Mouse (Mus musculus) ovary, postnatal 14 days (tissue): Measurements from ENCODE around the gene Pabpc4.
"Not testable (repeated sequence)": the region's sequence is repeated elsewhere in the genome, so short reads cannot be mapped to it uniquely, and the experiment has no call there.

Experiments used
- DNase-seq: peaks from one replicate; pipeline ENCODE4 v3.0.0; 2022; ENCODE audit warnings: low spot score

Gene Pabpc4

DNA sequence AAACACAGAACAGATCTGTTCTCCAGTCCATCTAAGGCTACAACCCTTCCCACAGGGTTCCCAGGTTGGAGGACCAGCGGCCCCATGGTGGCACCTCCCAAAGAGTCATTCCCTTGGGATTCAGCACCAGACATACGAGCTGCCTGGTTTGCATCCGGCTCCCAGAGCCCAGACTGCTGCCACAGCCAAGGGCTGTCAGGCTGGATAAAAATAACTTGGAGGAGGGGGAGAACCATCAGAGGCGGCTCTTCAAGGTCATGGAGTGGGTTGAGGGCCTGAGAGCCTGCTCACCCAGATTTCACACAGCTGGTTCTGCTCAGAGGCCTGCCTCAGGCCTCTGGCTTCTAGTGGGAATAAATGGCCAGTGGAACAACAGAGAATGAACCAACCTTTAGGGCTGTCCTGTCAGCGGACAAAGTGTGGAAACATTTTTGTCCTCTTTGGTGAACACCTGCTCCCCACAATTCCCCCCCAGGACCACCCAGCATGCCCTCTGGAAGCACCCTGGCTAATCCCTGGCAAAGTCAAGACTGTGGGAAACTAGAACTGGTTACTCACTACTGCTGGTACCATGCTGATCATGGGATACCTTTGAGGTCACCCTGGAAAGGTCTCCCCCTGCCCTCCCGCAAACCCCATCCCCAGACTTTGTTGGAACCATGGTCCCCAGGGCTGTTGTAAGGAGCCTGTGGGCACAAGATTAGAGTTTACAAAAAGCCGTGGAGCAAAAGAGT, 14.8 kb upstream of the Pabpc4 start:
- DNase-seq, result no peak

DNA sequence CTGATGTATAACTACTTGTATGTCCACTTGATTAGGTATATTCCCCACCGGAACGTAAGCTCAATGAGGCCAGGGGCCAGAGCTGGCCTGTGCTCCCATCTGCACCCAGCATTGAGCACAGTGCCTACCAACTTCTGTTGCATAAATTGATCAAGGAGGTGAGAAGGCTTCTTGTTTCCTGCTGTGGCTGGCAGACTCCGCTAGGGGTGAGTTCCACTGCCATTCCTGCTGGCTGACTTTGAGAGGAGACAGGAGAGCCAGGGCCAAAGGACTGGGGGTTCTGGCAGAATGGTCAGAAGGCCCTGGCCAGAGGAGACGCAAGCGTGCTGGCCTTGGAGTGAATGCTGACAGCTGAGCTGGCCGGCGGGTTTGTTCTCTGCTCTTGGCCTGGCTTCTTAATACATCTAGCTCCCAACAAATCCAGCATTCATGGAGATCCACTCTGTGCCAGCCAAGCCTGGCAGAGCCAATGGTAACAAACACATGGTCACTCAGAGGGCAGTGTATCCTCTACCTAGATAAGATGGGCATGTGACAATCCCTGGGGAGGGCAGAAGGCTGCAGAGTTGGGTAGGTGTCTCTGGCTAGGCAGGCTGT, 13.1 kb upstream of the Pabpc4 start:
- no peak for DNase-seq

DNA sequence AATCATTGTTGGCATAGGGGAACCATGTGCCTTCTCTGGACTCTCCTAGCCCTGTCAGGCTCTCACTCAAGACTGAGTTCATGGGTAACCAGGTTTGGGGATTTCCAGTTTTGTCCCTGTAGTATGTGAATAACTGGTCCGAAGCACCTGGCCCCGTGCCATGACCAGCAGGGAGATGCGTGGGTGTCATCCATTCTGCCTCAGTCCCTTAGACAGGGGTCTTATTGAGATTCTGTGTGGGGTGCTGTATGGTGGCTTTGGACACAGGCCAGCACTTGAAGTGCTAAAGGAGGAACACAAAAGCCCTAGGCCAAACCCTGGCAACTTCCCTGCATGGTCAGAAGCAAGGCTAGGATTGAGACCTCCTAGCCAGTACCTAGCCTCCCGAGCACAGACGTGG, 9.9 kb upstream of the Pabpc4 start:
- no peak for DNase-seq

DNA sequence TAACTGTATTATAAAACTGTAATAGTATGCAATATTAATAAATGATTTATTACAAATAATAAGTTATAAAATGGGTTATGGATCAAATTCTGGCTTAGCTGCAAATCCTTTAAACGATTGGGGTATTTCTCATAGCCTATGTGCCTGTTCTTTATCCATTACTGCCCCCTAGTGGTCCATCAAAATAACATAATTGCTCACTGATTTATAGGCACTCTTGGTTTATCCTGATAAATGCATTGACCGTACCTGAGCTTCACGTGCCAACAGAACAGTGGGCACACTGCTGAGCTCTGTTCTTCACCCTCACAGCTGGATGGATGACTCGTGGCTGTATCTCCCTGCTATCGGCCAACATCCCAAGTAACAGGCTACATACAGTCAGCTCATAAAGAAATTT, 7.5 kb upstream of the Pabpc4 start:
- no peak for DNase-seq

DNA sequence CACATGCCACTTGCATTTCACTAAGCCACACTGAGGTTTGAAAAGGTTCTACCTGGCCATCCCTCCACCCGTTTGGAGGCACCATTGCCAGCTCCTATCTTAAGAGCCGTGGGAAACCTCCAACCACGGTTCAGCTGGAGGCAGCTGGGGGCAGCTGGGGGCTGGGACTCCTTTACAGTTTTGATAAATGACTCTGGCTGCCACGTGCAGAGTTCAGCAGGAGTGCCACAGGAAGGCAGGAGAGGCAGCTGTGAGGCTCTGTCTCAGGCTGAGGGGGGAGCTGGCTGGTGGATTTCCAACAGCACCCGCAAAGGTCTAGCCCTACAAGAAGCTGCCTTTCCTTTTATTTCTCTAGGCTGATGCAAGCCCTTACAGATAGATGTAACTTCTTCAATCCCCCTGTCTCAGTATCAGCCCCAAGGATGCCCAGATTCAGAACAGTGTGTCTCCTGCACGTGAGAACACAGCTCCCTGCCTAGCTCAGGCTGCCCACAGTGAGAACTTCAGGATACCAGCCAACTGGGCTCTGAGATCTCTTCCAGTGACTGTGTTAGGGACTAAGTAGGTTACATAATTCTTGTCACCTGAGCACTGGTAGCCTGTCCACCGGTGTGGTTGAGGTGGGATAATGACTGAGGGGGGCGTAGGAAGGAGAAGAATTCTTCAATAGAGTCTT, 1.9 kb upstream of the Pabpc4 start:
- DNase-seq, result no peak

DNA sequence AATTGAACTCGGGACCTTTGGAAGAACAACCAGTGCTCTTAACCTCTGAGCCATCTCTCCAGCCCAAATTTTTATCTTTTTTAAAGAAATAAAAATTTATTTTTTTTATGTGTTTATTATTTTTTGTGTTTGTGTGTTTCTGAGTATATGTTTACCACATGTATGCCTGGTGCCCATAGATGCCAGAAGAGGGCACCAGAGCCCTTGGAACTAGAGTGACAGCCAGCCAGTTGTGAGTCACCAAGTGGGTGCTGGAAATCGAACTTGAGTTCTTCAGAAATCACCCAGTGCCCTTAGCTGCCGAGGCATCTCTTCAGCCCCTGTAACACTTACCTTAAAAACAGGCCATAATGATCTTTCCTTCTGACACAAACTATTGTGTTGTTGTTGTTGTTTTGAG, 8.9 kb downstream of the Pabpc4 start:
- DNase-seq, result no peak

DNA sequence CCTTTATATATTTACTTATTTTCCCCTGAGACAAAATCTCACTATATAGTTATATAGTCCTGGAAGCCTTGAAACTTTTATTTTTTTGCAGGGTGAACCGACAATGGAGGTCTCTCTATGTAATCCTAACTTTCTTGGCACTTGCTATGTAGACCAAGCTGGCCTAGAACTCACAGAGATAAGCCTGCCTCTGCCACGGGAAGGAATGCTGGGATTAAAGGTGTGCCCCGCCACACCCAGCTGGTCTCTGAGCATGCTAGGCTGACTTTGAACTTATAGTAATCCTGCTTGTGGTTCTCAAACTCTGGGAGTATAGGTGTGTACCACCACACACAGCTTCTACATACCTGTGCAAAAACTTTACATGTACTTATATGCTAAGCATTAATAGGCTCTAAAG, 18.0 kb downstream of the Pabpc4 start:
- no peak for DNase-seq

DNA sequence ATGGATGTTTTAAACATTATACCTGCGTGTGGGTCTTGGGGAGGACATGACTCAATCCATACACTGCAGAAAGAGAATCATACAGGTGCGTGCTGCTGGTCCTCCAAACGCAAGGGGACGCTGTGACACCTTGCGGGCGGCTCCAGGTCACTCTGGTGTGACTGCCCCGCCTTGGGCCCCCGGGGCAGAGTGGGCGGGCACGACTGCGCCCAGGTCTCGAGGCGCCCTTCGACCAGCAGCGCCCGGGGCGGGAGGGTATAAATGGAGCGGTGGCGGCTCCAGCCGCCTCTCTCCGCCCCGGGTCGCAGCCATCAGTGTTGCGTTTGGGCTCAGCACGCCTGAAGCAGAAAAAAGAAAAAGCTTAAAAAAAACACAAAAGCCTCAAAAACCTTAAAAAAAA, 20.3 kb downstream of the Pabpc4 start:
- DNase-seq, result peak; percentile 81

DNA sequence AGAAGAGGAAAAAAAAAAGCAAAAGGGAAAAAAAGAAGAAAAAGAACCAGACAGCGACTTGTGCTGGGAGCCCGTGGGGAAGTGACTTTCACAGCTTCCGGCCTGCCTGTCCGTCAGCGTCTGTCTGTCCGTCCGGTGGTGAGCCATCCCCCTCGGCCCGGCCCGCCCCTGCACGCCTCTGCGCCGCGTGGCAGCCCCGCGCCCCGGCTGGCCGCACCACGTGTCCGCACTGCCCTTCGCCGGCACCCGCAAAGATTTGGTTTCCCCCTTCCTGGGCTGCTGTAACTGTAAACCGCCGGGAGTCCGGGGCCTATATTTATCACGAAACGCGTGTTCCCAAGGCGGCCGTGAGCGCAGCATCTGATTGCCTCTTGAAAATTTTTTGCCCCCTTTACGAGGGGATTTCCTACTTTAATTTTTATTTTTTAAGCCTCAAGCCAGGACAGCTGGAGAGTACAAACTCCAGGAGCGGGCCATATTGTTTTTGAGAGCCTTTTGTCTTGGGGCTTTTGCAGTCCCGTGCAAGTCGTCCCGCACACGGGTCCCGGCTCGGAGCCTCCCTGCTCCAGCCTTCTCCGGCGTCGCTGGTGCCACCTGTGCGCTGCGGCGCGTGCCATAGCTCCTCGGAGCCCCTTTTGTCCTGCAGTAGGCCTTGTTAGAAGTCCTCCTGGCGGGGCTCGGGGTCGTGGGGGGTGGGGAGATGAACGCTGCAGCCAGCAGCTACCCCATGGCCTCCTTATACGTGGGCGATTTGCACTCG, 20.9 kb downstream of the Pabpc4 start:
- DNase-seq, result not testable (repeated sequence)

DNA sequence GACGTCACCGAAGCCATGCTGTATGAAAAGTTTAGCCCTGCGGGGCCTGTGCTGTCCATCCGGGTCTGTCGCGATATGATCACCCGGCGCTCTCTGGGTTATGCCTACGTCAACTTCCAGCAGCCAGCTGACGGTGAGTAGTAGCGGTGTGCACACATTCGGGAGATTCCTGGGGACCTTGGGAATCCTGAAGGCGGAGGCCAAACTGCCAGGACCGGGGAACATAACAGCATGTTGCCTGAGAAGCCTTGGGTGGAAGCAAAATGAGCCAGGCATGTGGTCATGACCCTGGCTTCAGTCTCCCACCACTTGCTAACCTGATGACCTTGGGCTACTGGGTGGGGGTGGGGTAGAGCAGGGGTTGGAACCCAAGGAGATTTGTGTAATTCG, 21.5 kb downstream of the Pabpc4 start:
- DNase-seq, result not testable (repeated sequence)

DNA sequence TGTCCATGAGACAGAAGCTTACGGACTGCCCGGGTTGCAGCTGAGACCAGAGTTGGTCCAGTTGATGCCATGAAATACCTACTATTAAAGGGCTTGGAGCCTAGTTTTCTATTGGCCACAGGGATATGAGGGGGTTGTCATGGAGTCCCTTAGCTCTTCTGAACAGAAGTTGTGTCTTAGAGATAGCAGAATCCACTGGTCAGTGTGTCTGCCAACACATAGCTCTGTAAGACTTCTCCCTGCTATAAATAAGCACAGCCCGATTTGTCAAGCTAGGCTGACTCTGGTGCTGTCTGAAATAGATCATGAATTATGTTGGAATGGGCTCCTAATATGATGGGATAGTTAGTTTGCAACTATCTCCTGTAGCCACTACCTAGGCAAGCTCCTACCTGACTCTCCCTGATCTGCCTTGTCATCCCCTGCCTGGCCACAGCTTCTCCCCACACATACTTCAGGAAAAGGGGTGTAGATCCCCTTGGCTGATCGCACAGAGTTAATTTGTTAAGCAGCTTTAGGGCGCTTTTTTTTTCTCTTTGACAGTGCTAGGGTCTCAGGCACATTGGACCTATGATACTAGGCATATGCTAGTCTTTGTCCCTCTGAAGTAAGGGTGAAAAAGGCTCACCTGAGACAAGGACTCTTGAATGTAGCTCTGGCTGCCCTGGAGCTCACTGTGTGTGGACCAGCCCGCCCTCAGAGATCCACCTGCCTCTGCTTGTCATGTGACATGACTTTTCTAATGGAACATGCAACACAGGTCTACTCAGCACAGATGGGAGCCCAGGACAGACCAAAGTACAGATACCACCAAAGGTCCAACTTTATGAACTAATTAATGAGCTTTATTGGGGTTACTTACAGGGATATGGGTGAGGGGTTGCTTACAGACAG, 22.8 kb downstream of the Pabpc4 start:
- no peak for DNase-seq

DNA sequence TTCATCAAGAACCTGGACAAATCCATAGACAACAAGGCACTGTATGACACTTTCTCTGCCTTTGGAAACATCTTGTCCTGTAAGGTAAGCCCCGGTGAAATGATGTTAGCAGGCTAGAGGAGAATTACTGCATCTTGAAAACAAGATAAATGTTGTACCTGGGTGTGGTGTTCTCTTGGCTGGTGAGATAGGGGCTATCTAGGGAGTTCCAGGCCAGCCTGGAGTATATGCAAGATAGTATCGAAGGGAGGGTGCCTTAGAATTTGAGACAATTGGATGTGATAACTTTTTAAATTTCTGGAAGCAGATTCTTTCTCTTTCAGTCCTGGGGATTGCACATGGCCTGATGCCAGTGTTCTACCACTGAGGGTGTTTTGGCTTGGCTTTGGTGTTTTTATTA, 24.6 kb downstream of the Pabpc4 start:
- no peak for DNase-seq

DNA sequence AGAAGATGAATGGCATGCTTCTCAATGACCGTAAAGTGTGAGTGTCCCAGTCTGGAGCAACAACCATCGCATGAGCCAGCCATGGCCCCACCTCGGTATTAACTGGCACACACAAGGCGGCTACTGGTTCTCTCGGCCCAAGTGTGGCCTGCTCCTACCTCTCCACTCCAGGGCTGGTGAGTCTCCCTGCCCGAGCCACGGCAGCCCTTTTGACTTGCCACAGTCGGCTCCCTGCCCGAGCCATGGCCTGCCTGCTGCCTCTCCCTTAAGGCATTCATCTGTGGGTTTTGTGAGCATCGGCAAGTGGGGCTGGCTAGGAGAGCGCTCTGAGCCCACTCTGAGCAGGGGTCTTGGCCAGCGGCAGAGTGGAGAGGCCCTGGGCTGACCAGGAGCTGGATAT, 26.9 kb downstream of the Pabpc4 start:
- no peak for DNase-seq

DNA sequence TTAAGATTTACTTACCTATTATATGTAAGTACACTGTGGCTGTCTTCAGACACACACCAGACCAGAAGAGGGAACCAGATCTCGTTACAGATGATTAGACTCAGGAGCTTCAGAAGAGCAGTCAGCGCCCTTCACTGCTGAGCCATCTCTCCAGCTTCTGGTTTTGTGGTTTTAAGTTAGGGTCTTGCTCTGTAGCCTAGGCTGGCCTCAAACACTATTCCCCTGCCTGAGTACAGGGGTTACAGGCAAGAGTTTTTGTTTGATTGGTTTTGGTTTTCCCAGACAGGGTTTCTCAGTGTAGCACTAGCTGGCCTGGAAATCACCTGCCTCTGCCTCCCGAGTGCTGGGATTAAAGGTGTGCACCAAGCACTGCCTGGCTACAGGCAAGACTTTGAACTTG, 30.2 kb downstream of the Pabpc4 start:
- no peak for DNase-seq

DNA sequence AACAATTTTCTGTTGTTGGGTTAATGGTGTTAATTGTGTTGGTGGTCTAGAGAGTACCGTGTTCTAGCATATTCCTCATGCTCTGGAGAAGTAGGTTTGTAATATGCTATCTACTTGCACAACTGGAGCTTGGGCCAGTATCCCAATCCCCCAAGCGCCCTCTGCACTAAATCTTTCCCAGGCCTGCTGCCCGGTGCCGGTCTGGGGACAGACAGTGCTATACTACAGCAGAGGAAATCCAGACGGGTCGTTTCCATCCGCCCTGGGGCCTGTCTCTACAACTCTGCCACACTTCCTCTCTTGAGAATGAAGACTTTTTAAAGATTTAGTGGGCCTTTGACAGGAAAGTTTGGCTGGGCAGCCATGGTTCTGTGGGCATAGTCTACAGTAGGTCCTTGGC, 30.8 kb downstream of the Pabpc4 start:
- DNase-seq, result no peak

DNA sequence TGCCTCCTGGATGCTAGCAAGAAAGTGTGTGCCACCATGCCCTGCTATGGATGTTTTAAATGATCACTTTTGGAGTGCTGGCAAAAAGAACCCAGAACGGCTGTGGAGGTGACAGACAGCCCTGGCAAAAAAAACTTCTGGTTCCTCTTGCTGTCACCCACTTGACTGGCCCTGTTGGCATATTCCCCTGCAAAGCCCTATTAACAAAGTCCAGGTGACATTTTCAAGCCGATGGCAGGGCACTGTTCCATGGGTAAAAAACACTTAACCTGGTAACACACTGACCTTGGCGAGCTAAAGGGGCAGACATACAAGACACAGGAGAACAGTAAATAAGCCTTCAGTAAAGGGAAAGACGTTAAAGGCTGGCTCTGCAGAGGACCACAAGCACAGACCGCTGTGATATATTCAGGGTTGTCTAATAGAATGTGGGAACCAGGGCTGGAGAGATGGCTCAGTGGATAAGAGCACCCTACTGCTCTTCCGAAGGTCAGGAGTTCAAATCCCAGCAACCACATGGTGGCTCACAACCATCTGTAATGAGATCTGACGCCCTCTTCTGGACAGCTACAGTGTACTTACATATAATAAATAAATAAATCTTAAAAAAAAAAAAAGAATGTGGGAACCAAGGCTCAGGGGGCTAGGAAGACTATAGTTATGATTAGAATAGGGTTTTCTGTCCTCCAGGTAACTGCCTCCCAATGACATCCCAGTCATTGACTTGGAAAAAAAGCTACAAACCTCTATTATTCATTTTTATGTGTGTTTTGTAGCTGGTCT, 31.7 kb downstream of the Pabpc4 start:
- DNase-seq, result no peak

DNA sequence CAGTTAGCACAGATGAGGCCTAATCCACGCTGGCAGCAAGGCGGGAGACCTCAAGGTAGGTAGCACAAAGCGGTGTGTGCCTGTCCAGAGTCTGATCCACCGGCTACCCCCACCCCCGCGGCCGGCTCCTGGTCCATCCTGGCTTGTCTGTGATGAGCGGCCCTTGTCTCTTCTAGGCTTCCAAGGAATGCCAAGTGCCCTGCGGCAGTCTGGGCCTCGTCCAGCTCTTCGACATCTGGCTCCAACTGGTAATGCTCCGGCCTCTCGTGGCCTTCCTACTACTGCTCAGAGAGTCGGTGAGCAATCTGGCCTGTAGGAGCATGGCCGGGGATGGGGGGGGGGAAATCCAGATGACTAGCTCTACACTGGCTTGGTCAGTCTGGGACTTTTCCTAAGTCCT, 32.9 kb downstream of the Pabpc4 start:
- DNase-seq, result not testable (repeated sequence)

DNA sequence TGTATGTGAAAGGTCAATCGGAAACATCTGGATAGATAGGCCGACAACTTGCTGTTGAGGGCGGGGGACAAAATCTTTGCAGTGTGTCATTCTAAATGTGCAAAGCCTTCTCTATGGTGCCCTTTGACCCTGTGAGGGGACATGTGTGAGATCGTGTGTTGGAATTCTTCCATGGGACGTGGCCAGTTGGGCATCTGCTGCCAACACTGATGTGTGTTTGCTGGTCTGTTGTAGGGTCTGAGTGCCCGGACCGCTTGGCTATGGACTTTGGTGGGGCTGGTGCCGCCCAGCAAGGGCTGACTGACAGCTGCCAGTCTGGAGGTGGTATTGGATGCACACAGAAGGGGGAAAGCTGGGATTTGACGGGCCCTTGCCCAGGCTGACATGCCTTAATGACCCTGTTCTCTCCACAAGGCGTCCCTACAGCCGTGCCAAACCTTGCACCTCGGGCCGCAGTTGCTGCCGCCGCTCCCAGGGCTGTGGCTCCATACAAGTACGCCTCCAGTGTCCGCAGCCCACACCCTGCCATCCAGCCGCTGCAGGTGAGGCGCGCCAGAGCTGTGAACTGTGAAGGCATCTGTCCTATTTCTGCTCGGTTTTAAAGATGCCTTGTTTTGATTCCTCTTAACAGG, 33.5 kb downstream of the Pabpc4 start:
- no peak for DNase-seq

DNA sequence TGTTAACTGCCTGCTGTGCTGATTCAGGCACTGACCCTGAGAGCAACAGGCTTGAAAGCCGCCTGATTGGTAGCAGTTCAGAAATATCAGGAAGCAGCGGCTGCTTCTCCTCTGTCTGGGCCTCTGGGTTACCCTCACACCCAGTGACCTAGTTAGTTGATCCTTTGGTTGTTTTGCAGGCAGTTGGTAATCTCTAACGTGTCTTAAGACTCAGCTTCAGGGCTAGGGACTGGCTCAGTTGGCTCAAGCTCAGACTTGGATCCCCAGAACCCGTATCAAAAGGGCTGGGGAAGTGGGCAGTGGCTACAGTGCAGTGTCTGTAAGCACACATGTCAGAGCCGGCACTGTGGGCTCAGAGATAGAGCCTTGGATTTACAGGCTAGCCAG, 34.0 kb downstream of the Pabpc4 start:
- no peak for DNase-seq

DNA sequence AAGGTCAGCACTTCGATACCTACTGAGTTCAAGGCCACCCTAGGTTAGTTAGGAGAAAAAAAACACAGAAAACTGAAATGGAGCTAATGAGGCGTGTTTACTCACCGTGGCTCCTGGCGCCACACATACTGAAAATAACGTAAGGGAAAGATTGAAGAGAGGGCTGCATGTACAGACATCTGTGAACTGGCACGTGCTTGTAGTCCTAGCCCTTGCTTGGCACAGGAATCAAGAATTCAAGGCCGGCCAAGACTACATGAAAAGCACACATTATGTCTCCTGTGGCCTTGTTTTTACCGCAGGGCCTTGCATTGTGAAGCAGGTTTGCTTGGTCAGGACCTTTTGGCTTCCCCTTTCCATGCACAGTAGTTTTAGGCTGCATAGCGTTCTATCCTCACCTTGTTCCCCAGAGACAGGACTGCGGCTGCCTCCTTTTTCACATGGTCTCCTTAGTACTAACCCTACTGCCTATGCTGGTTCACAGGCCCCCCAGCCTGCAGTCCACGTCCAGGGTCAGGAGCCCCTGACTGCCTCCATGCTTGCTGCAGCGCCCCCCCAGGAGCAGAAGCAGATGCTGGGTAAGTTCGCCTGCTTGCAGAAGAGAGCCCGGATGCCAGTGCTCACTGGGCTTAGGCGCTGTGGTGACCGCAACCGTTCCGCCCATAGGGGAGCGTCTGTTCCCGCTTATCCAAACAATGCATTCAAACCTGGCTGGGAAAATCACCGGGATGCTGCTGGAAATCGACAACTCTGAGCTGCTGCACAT, 35.2 kb downstream of the Pabpc4 start:
- no peak for DNase-seq
